Mouse (Mus musculus): Measurements from ENCODE around the gene Ranbp10.
"Not testable (repeated sequence)": the region's sequence is repeated elsewhere in the genome, so short reads cannot be mapped to it uniquely, and the experiment has no call there.

The Ranbp10 gene

GRCm38 (mm10) chr8:105835318-105835717 is 8.2 kb upstream of the Ranbp10 start:
- peak; percentile 76 for DNase-seq (ENCODE audit: low spot score)

- not testable (repeated sequence) for DNase-seq (ENCODE audit: low spot score)
Observed at GRCm38 (mm10) chr8:105833740-105834139, 6.6 kb upstream of the Ranbp10 start.

DNA sequence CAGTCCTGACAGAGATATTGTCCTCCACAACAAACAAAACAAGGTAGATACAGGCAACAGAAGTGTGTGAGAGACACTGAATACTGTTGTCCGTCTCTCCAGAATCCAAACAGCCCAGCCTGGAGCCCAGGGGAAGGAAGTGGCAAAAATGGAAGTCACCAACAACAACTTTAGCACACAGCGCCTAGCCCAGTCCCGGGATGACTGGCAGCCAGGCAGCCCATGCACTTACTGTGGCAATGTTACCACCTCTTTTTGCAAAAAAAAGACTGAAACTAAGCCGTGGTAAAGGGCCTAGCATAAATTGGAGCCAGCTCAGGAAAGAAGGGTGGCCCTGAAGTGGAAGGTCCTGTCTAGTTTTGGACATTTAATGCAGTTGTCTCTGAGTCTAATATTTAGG is 771 bp downstream of the Ranbp10 start:
- DNase-seq (ENCODE audit: low spot score), result no peak

DNA sequence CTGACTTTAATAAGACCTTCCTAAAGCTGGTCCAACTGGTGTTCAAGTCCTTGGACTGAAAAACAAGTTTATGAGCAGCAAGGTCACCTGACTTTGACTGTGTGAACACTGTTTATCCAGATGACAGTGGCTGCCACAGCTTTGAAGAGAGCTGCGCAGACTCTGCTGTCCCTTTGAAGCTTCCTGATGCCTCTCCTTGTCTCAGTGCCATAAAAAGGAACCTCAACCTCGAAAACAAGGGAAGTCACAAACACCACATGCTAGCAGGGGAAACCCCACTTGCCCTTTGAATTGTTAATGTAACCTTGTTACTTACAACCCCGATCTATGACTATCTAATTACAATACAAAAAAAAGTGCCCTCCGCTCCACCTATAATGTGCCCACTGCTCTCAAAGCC is 1.6 kb downstream of the Ranbp10 start:
- no peak for DNase-seq (ENCODE audit: low spot score)

- no peak for DNase-seq (ENCODE audit: low spot score)
Observed at GRCm38 (mm10) chr8:105820925-105821324, 6.2 kb downstream of the Ranbp10 start.

GRCm38 (mm10) chr8:105819659-105820058 is 7.5 kb downstream of the Ranbp10 start:
- no peak for DNase-seq (ENCODE audit: low spot score)

DNA sequence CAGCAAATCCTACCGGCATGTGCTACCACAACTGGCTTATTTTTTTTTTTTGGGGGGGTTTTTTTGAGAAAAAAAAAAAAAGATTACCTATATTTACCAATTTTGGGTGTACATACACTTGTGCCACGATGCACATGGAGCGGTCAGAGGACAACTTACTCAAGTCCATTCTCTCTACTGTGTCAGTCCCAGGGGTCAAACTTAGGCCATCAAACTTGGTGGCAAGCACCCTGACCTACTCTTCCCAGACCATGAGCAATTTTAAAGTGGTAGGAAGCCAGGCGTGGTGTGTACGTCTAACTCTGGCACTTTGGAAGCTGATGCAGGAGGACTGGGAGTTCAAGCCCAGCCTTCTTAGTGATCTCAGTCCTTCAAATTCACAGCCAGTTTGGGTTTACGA is 13.9 kb downstream of the Ranbp10 start:
- no peak for DNase-seq (ENCODE audit: low spot score)

DNA sequence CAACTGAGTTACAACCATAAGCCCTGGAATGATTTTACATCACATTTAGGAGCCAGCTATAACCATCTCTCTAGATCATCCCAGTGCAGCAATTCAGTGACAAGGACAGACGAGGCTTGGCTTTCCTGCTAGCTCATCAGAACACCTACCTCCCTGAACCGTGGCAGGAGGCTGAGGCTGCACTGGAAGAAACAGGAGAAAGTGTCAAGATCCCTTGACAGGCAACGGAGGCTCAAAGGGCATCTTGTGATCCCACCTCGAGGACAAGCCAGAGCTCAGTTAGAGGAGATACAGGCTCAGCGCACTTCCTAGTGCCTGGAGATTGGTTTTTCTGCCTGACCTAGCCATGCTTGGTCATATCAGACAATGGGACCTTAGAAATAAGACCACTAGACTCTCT is 14.6 kb downstream of the Ranbp10 start:
- DNase-seq (ENCODE audit: low spot score), result no peak

- DNase-seq (ENCODE audit: low spot score), result no peak
Observed at GRCm38 (mm10) chr8:105811543-105811942, 15.6 kb downstream of the Ranbp10 start.

DNA sequence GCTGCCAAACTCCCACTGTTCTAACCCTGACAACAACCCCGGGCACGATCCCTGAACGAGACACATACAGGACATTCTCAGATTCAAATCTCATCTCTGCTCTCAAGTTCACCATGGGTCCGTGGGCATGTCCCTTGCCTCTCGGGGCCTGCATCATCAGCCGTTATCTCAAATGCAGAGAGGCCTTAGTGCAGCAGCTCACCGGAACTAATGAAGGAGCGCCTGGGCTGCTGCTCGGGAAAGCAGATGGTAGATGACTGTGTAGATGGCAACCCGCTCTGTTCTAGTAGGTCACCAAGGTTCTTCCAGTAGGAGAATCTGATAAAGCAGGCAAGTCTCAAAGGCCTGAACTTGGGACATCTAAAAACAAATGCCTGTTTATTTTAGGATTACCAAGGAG is 16.1 kb downstream of the Ranbp10 start:
- DNase-seq (ENCODE audit: low spot score), result no peak

- no peak for DNase-seq (ENCODE audit: low spot score)
Observed at GRCm38 (mm10) chr8:105810245-105810786, 16.8 kb downstream of the Ranbp10 start.

DNA sequence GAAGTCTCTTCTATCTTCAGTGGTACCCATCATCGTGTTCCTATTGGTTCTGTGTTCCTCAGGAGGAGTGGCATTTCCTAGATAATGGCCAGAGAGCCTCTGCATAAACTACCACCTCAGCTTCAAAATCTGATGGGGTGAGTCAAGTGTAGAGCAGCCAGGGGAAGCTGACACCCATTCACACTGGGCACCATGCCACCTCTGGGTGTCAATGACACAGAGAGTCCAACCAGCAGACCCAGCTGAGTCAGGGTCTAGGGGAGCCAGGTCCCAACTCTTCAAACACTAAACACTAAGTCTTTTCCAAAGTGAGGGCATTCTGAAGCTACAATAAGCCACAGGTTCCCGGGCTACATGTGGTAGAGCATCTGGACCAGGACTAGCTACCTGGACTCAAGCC is 18.7 kb downstream of the Ranbp10 start:
- no peak for DNase-seq (ENCODE audit: low spot score)

DNA sequence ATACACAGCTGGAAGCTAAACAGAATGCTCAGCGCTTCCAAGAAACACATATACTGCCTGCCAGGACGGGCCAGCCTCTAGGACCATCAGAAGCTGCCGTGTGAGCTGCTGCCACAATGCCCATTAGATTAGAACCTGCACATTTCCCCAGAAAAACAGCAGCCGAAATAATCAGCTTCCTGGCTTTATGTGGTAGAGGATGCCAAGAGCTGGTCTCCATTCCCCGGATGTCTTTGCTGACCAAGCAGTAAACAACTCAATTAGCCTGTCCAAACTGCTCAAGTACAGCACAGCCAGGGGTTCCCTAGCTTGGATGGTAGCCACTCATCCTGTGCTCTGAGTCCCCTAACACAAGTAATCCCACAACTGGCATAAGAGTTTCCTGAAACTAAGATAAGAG is 19.4 kb downstream of the Ranbp10 start:
- DNase-seq (ENCODE audit: low spot score), result no peak

DNA sequence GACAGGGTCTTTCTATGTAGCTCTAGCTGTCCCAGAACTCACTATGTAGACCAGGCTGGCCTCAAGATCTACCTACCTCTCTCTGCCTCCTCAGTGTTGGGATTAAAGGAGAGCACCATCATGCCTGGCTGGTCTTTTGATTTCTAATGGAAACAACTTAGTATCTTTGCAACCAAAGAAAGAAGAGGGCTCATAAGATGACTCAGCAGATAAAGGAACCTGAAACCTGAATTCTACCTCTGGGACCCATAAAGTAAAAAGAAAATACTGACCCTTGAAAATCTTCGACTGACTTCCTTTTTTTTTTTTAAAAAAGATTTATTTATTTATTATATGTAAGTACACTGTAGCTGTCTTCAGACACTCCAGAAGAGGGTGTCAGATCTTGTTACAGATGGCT is 21.2 kb downstream of the Ranbp10 start:
- DNase-seq (ENCODE audit: low spot score), result no peak

GRCm38 (mm10) chr8:105805346-105805745 is 21.8 kb downstream of the Ranbp10 start:
- DNase-seq (ENCODE audit: low spot score), result no peak

- DNase-seq (ENCODE audit: low spot score), result no peak
Observed at GRCm38 (mm10) chr8:105804797-105805196, 22.4 kb downstream of the Ranbp10 start.

DNA sequence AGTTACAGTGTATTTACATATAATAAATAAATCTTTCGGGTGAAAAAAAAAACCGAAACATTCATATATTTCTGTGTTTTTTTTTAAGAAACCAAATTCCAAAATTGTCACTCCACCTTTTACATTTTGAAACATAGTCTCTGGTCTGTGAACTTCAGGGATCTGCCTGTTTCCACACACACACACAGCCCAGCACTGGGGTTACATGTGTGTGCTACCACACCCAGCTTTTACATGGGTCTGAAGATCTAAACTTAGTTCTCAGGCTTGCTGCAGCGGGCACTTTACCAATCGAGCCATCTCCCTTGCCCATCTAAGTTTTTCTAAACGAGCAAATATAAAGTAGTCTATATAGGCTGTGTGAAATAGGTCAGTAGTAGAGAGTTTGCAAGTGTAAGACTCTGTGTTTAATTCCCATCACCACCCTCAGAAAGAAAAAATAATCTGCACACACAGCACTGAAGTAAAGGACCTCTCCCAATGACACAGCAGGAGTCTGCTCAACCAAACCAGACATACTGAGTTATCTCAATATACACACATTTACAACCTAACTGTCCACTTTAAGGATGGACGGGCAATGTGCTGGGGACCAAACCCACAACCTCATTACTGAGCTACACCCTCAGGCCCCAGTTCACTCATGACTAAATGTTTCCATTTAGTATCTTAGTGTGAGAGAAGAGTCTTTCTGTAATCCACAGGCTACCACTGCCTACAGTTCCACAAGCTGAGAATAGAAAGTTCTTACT is 25.8 kb downstream of the Ranbp10 start:
- DNase-seq (ENCODE audit: low spot score), result no peak

DNA sequence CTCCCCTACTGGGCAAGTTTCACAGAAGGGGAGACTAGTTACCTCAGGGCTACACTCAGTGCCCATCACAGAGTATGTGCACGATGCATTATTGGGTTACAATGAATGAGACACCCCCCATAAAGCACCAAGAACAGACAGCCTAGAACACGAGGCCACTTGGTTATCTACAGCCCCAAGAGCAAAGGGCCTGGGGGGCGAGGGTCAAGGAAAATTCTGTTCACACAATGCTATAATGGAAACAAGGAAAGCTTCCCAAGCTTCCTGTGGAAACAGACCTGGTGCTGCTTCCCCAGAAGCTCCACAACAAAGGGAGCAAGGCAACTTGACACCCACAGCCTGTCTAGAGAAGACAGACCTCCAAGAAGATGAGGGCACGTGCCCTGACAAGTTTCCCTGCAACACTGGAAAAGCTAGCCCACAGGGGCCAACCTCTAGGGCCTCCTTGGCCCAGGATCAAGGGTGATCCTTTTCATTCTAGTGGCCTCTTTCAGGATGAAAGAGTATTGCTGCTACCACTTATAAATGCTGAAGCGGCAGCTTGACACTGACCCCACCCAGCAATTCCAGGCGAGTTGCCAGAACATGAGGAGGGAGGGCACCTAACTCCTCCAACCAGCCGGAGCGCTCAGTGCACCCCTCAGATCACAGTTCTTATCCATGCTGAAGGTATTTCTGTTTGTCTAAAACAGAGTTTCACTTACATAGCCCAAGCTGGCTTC is 27.9 kb downstream of the Ranbp10 start:
- peak; percentile 82 for DNase-seq (ENCODE audit: low spot score)

- no peak for DNase-seq (ENCODE audit: low spot score)
Observed at GRCm38 (mm10) chr8:105798408-105798807, 28.7 kb downstream of the Ranbp10 start.

DNA sequence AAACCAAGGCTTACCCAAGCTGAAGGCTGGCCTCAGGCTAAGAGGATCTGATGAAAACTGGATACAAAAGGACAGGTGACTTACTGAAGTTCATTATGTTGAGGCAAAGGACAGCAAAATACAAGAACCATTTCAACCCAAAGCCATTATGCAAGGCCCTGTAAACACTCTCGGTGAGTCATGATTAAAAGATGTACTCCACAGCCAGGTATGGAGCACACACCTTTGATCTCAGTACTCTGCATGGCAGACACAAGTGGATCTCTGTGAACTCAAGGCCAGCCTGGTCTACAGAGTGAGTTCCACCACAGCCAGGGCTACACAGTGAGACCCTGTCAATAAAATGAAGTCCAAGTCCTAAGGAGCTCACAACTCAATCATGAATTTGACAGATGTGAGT is 31.4 kb downstream of the Ranbp10 start:
- no peak for DNase-seq (ENCODE audit: low spot score)

DNA sequence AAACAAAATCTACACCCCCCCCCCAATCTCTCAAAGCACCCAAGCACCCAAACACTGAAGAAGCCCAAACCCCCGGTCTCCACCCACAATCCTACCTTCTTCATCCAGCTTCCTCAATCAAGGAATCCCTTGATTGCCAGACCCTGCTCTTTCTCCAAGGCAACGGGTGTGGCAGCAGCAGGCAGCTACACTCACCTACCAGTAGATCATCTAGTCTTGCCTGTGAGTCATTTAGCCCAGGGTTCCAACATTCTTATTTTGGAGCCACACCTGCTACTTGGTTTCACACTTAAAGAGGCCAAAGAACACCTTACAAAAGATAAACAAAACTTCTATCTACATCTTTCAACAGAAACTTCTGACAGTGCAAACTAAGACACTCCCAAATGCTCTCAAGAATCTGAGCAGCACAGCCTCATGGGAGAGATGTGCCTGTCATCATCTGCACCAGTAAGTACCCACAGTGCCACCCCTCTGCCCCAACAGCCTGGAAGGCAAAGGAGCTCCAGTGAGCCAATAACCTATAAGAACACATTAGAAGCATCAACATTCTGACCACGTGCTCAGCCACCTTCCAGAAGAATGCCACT is 33.0 kb downstream of the Ranbp10 start:
- no peak for DNase-seq (ENCODE audit: low spot score)

DNA sequence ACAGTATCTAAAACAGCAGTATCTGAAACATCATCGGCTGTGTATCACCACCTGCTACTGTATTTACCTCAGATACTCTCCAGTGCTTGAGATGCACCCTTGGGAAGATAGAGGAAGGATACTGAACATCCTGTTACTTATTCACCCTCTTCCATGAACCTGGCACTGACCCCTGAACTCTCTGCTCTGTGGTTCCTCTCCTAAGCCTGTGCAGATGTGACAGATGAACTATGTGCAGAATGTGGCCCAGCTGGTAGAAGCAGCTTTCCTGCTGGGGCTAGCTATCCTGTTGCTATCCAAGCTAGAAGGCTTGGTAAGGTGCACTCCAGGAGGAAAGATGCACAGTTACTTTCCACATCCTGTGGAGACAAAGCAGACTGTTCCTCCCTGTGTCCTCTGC is 33.8 kb downstream of the Ranbp10 start:
- no peak for DNase-seq (ENCODE audit: low spot score)

DNA sequence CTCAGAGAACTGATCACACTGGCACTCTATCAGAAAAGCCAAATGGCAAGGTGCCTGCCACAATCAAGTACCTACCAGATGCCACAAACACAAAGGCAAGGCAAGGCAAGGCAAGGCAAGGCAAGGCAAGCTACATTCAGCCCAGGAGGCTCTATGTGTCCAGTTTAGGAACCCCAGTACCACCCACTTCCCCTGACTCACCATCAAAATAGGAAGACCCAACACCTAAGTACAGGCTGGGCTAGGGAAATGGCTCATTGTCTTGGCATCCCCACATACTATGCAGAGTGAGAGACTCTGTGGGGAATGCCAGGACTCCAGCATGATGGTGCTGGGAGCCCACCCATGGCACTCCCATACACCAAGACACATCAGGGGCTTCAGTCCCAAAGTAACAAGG is 37.5 kb downstream of the Ranbp10 start:
- DNase-seq (ENCODE audit: low spot score), result no peak
